Mouse (Mus musculus) forebrain, embryonic 15.5 days (tissue): ENCODE results near the gene Hdac6. TPM values are rescaled to one million over a fixed set of nuclear protein-coding genes. Genes with fewer than 3 reads are reported as not detected.
"Not testable (repeated sequence)": the region's sequence is repeated elsewhere in the genome, so short reads cannot be mapped to it uniquely, and the experiment has no call there.

ENCODE experiments used
- ATAC-seq: fragments of 200-750 bp; cut with Nextera tagmentation; replicated peaks from 2 replicates; pipeline ENCODE4 v1.8.0; 2017; ENCODE audit warnings: mild to moderate bottlenecking, moderate TSS enrichment, moderate library complexity
- H3K27ac ChIP-seq: fragments of 300-500 bp; sonication (generic); replicated peaks from 2 replicates; pipeline ENCODE4 v1.5.1; 2015; ENCODE audit warnings: mild to moderate bottlenecking, inconsistent platforms
- H3K27me3 ChIP-seq: fragments of 300-500 bp; sonication (generic); 2 replicates; pipeline ENCODE4 v1.6.1; 2015; ENCODE audit warnings: inconsistent platforms
- H3K36me3 ChIP-seq: fragments of 300-500 bp; sonication (generic); 2 replicates; pipeline ENCODE4 v1.6.1; 2015; ENCODE audit warnings: mild to moderate bottlenecking, inconsistent platforms
- H3K4me1 ChIP-seq: fragments of 300-500 bp; sonication (generic); 2 replicates; pipeline ENCODE4 v1.6.1; 2015; ENCODE audit warnings: inconsistent platforms
- H3K4me2 ChIP-seq: fragments of 300-500 bp; sonication (generic); replicated peaks from 2 replicates; pipeline ENCODE4 v1.6.1; 2015; ENCODE audit warnings: mild to moderate bottlenecking, inconsistent platforms
- H3K4me3 ChIP-seq: fragments of 300-500 bp; sonication (generic); 2 replicates; pipeline ENCODE4 v1.5.1; 2015; ENCODE audit warnings: mild to moderate bottlenecking, inconsistent platforms
- H3K9ac ChIP-seq: fragments of 300-500 bp; sonication (generic); replicated peaks from 2 replicates; pipeline ENCODE4 v1.6.1; 2015; ENCODE audit warnings: mild to moderate bottlenecking, inconsistent platforms
- H3K9me3 ChIP-seq: fragments of 300-500 bp; sonication (generic); 2 replicates; pipeline ENCODE4 v1.6.1; 2016; ENCODE audit warnings: inconsistent platforms
- WGBS: fragments of 180-500 bp; shearing (Covaris S2); methylation state at CpG from one replicate; pipeline ENCODE4 v1.1.7; 2015; ENCODE audit warnings: mixed read lengths; 5-methylcytosine and 5-hydroxymethylcytosine counted together
- polyA plus RNA-seq: library from polyadenylated mRNA; unstranded; fragments of >200 nt; fragmentation: Nextera tagmentation; extraction: Ambion mirVana; gene quantifications from 2 replicates; pipeline ENCODE4 v1.2.1, GENCODE M21; 2015

Hdac6 gene
- polyA plus RNA-seq, 1 experiment from 2014 or later = 55.7 TPM

- not testable (repeated sequence) for H3K9ac ChIP-seq, H3K4me1 ChIP-seq, H3K36me3 ChIP-seq, H3K27ac ChIP-seq, ATAC-seq, H3K4me2 ChIP-seq, H3K4me3 ChIP-seq, H3K9me3 ChIP-seq, H3K27me3 ChIP-seq
- 14% methylated on average over 3 of the region's 3 CpGs for WGBS
Measured at GRCm38 (mm10) chrX:7915669-7916068, 32.0 kb downstream of the Hdac6 start.

- 42% methylated on average over 6 of the region's 6 CpGs for whole genome bisulfite sequencing
- Histone ChIP-seq H3K4me3 (no peak overlapping the region), H3K4me2 (no peak overlapping the region), H3K9me3 (no peaks in the 10 kb centered on the region), H3K4me1 (no peaks in the 10 kb centered on the region), H3K27me3 (no peaks in the 10 kb centered on the region), H3K27ac (no peak overlapping the region), H3K36me3 (peaks cover 7% of the 10 kb centered on the region; the same call in 1 of the 2 replicates), H3K9ac (no peak overlapping the region)
- no peak for ATAC-seq
Measured at GRCm38 (mm10) chrX:7910473-7910872, 37.2 kb downstream of the Hdac6 start.

GRCm38 (mm10) chrX:7909242-7909641 lies 38.4 kb downstream of the Hdac6 start, which contains the start of gene Gm10490:
Gm10490 (plus strand) TSS chrX:7909542.
- H3K9ac ChIP-seq, H3K4me3 ChIP-seq, H3K27me3 ChIP-seq, H3K27ac ChIP-seq, H3K9me3 ChIP-seq, H3K4me1 ChIP-seq, H3K36me3 ChIP-seq, ATAC-seq, H3K4me2 ChIP-seq: not testable (repeated sequence)
- WGBS = 90% methylated on average over 4 of the region's 4 CpGs

- Histone ChIP-seq H3K4me1 (no peaks in the 10 kb centered on the region), H3K27ac (no peak within 1 kb of the TSS), H3K9ac (no peak within 1 kb of the TSS), H3K4me3 (no peak within 1 kb of the TSS), H3K4me2 (no peak within 1 kb of the TSS), H3K36me3 (peaks cover 7% of the 10 kb centered on the region; the same call in 1 of the 2 replicates), H3K27me3 (no peaks in the 10 kb centered on the region), H3K9me3 (no peaks in the 10 kb centered on the region)
- ATAC-seq = no peak
- WGBS = 93% methylated on average over 5 of the region's 5 CpGs
Measured at GRCm38 (mm10) chrX:7907735-7908134, 40.0 kb downstream of the Hdac6 start, which contains the start of gene Gm10491. Gm10491 (minus strand) TSS chrX:7907835.

GRCm38 (mm10) chrX:7904441-7904840 lies 43.2 kb downstream of the Hdac6 start:
- Histone ChIP-seq H3K27me3 (no peaks in the 10 kb centered on the region), H3K27ac (no peak overlapping the region), H3K4me2 (no peak overlapping the region), H3K9ac (no peak overlapping the region), H3K4me3 (no peak overlapping the region), H3K36me3 (peaks cover 7% of the 10 kb centered on the region; the same call in 1 of the 2 replicates), H3K9me3 (no peaks in the 10 kb centered on the region), H3K4me1 (0 out of 2 replicates have a peak, but pooled peaks cover 5% of the 10 kb centered on the region)
- ATAC-seq = no peak
- WGBS = 95% methylated on average over 5 of the region's 5 CpGs

GRCm38 (mm10) chrX:7898880-7899874 lies 48.5 kb downstream of the Hdac6 start, which contains the start of the genes Pqbp1 and Timm17b:
Pqbp1 (minus strand) TSS chrX:7899269.
Timm17b (plus strand) TSS chrX:7899357.
- Histone ChIP-seq H3K4me3 (peak within 1 kb of the TSS; percentile 67), H3K9ac (peak within 1 kb of the TSS; percentile 64), H3K9me3 (no peaks in the 10 kb centered on the region), H3K27ac (peak within 1 kb of the TSS; percentile 92), H3K36me3 (peaks cover 12% of the 10 kb centered on the region; the same call in 1 of the 2 replicates), H3K4me2 (peak within 1 kb of the TSS; percentile 49), H3K4me1 (peaks cover 13% of the 10 kb centered on the region), H3K27me3 (no peaks in the 10 kb centered on the region)
- ATAC-seq = peak; percentile 99
- 18% methylated on average over 62 of the region's 62 CpGs for WGBS

- peaks cover 13% of the 10 kb centered on the region for H3K4me1 ChIP-seq
- peak overlapping the region; percentile 67 for H3K4me3 ChIP-seq
- H3K9ac ChIP-seq = peak overlapping the region; percentile 64
- no peaks in the 10 kb centered on the region for H3K9me3 ChIP-seq
- H3K27me3 ChIP-seq = no peaks in the 10 kb centered on the region
- ATAC-seq = no peak
- H3K36me3 ChIP-seq = peaks cover 14% of the 10 kb centered on the region; the same call in 1 of the 2 replicates
- H3K4me2 ChIP-seq = peak overlapping the region; percentile 49
- peak overlapping the region; percentile 92; the same call in 1 of the 2 replicates for H3K27ac ChIP-seq
- 27% methylated on average over 13 of the region's 13 CpGs for WGBS
Measured at GRCm38 (mm10) chrX:7898211-7898610, 49.5 kb downstream of the Hdac6 start.

- H3K4me1 ChIP-seq = peaks cover 18% of the 10 kb centered on the region
- no peaks in the 10 kb centered on the region for H3K9me3 ChIP-seq
Measured at GRCm38 (mm10) chrX:7883841-7884567, 63.7 kb downstream of the Hdac6 start, which contains the start of gene Slc35a2. Slc35a2 (plus strand) TSS chrX:7884028.

More at GRCm38 (mm10) chrX:7883841-7884567, 63.7 kb downstream of the Hdac6 start, which contains the start of gene Slc35a2:
- H3K27ac ChIP-seq = peak within 1 kb of the TSS; percentile 86
- WGBS = 16% methylated on average over 49 of the region's 49 CpGs
- ATAC-seq = peak; percentile 83
- peak within 1 kb of the TSS; percentile 48 for H3K9ac ChIP-seq
- no peaks in the 10 kb centered on the region for H3K36me3 ChIP-seq
- peak within 1 kb of the TSS; percentile 50 for H3K4me2 ChIP-seq
- H3K4me3 ChIP-seq = peak within 1 kb of the TSS; percentile 63
- no peaks in the 10 kb centered on the region for H3K27me3 ChIP-seq

Other genes with a start within 250 kb of the Hdac6 start
- gene Wdr45, start 233.6 kb downstream of the Hdac6 start, polyA plus RNA-seq = 38.0 and 43.1 TPM in 2 replicates
- gene Gm45208, start 225.6 kb downstream of the Hdac6 start, polyA plus RNA-seq = 0.84 TPM in 1 of 2 replicates, not detected in the other
- gene Praf2, start 219.4 kb downstream of the Hdac6 start, polyA plus RNA-seq = 104 and 107 TPM in 2 replicates
- 55.5 and 63.3 TPM in 2 replicates for gene Ccdc120, start 197.0 kb downstream of the Hdac6 start, polyA plus RNA-seq
- gene Tfe3, start 185.3 kb downstream of the Hdac6 start, polyA plus RNA-seq = 21.8 and 23.4 TPM in 2 replicates
- 77.6 and 78.5 TPM in 2 replicates for gene Gripap1, start 158.1 kb downstream of the Hdac6 start, polyA plus RNA-seq
- 2.8 and 3.1 TPM in 2 replicates for gene Kcnd1, start 125.6 kb downstream of the Hdac6 start, polyA plus RNA-seq
- gene Otud5, start 106.5 kb downstream of the Hdac6 start, polyA plus RNA-seq = 53.8 and 55.8 TPM in 2 replicates
- gene Pim2, start 69.6 kb downstream of the Hdac6 start, polyA plus RNA-seq = 16.3 and 17.6 TPM in 2 replicates
- gene Slc35a2, start 63.9 kb downstream of the Hdac6 start, polyA plus RNA-seq = 44.5 and 45.0 TPM in 2 replicates
- gene Pqbp1, start 48.6 kb downstream of the Hdac6 start, polyA plus RNA-seq = 207 and 210 TPM in 2 replicates
- 160 and 165 TPM in 2 replicates for gene Timm17b, start 48.5 kb downstream of the Hdac6 start, polyA plus RNA-seq
- not detected in 2 replicates for gene Gm10491, start 40.1 kb downstream of the Hdac6 start, polyA plus RNA-seq
- not detected in 2 replicates for gene Gm10490, start 38.3 kb downstream of the Hdac6 start, polyA plus RNA-seq
- 131 and 141 TPM in 2 replicates for gene Pcsk1n, start 28.1 kb downstream of the Hdac6 start, polyA plus RNA-seq
- not detected in 2 replicates for gene Eras, start 19.3 kb downstream of the Hdac6 start, polyA plus RNA-seq
- 0.09 and 0.15 TPM in 2 replicates for gene Gata1, start 30.2 kb upstream of the Hdac6 start, polyA plus RNA-seq
- gene Glod5, start 70.6 kb upstream of the Hdac6 start, polyA plus RNA-seq = 0.29 and 0.36 TPM in 2 replicates
- 50.2 and 50.9 TPM in 2 replicates for gene Suv39h1, start 126.9 kb upstream of the Hdac6 start, polyA plus RNA-seq
- 0.09 TPM in 1 of 2 replicates, not detected in the other for gene Was, start 142.6 kb upstream of the Hdac6 start, polyA plus RNA-seq
- gene Wdr13, start 185.0 kb upstream of the Hdac6 start, polyA plus RNA-seq = 52.0 and 53.0 TPM in 2 replicates
- gene Rbm3, start 198.0 kb upstream of the Hdac6 start, polyA plus RNA-seq = 381 and 393 TPM in 2 replicates
- 24.9 and 25.3 TPM in 2 replicates for gene Tbc1d25, start 228.3 kb upstream of the Hdac6 start, polyA plus RNA-seq
- gene Ebp, start 245.6 kb upstream of the Hdac6 start, polyA plus RNA-seq = 21.7 and 24.0 TPM in 2 replicates